Mouse (Mus musculus) right cerebral cortex, postnatal 25 days (tissue): ENCODE results near the gene Cstad.

ENCODE experiments used
- DNase-seq: peaks from one replicate; pipeline ENCODE4 v3.0.0; 2022

Gene Cstad

GRCm38 (mm10) chr2:30599621-30600020, 4.8 kb downstream of the Cstad start:
- no peak for DNase-seq

- no peak for DNase-seq
Observed at GRCm38 (mm10) chr2:30600291-30600690, 5.5 kb downstream of the Cstad start.

- DNase-seq = no peak
Observed at GRCm38 (mm10) chr2:30600965-30601841, 6.4 kb downstream of the Cstad start.

- no peak for DNase-seq
Observed at GRCm38 (mm10) chr2:30602451-30602850, 7.6 kb downstream of the Cstad start.

- DNase-seq = no peak
Observed at GRCm38 (mm10) chr2:30603731-30604130, 8.9 kb downstream of the Cstad start.

- no peak for DNase-seq
Observed at GRCm38 (mm10) chr2:30604880-30605761, 10.3 kb downstream of the Cstad start.

GRCm38 (mm10) chr2:30605762-30606051, 10.9 kb downstream of the Cstad start:
- DNase-seq = no peak

GRCm38 (mm10) chr2:30606621-30607052, 11.8 kb downstream of the Cstad start:
- no peak for DNase-seq

GRCm38 (mm10) chr2:30607941-30608340, 13.1 kb downstream of the Cstad start:
- DNase-seq = no peak

- no peak for DNase-seq
Observed at GRCm38 (mm10) chr2:30608690-30609201, 13.9 kb downstream of the Cstad start.

GRCm38 (mm10) chr2:30613574-30613973, 18.7 kb downstream of the Cstad start:
- DNase-seq = peak; percentile 61

GRCm38 (mm10) chr2:30614151-30614923, 19.5 kb downstream of the Cstad start:
- no peak for DNase-seq

GRCm38 (mm10) chr2:30615869-30616268, 21.0 kb downstream of the Cstad start:
- DNase-seq = no peak

- no peak for DNase-seq
Observed at GRCm38 (mm10) chr2:30616464-30616863, 21.6 kb downstream of the Cstad start.

GRCm38 (mm10) chr2:30618487-30619248, 23.8 kb downstream of the Cstad start:
- no peak for DNase-seq

GRCm38 (mm10) chr2:30623873-30624272, 29.0 kb downstream of the Cstad start:
- no peak for DNase-seq

- no peak for DNase-seq
Observed at GRCm38 (mm10) chr2:30625296-30625826, 30.5 kb downstream of the Cstad start.

GRCm38 (mm10) chr2:30626058-30626675, 31.3 kb downstream of the Cstad start:
- DNase-seq = no peak

GRCm38 (mm10) chr2:30627338-30627737, 32.5 kb downstream of the Cstad start:
- DNase-seq = no peak

- no peak for DNase-seq
Observed at GRCm38 (mm10) chr2:30628374-30628773, 33.5 kb downstream of the Cstad start.

- no peak for DNase-seq
Observed at GRCm38 (mm10) chr2:30629038-30629761, 34.4 kb downstream of the Cstad start.
